Comparison of ENCODE assay signal across 8 mouse cellular contexts in the genomic region with DNA sequence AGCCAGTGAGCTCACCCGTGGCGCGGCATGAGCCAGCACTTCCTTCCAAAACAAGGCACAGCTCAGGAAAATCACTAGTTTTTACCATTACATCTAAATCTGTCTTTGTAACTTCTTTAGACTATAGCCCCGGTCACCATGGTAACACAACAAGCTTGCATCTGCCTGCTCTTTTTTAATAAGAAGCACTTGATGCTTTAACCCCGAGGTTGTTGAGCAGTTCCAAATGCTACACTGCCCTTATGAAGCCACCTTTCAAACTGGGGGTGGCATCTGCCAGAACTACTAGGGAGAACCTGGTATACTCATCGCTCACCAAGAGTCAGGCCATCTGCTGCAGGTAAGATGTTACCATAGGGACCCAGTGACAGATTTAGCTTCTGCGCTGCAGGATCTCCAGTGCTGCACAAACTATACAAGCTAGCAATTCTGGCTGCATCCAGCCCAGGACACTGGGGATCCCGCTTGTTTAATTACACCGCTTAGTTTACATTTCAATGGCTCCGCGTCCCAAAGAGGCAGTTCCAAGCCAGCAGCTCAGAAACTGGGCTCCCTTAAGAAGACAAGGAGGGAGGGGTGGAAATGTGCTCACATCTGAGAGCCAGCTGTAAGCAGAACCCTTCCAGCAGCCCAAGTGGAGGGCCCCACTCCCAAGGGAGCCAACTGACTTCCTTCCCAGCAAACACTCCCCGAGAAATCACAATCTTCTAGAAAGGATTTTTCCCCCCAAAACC.
DNase-seq lines count a peak whose midpoint lies in the region; ATAC-seq and TF ChIP-seq lines count a peak whose summit lies in the region.

No protein-coding gene starts in this region.

- WGBS in intestine, postnatal 0 days: 35% methylated on average over 12 of the region's 12 CpGs
- WGBS in lung, embryonic 16.5 days: 13% methylated on average over 12 of the region's 12 CpGs

- H3K9ac ChIP-seq in intestine, postnatal 0 days (ENCODE audit: low read depth, low read length): no peak overlapping the region
- H3K9ac ChIP-seq in lung, embryonic 16.5 days (ENCODE audit: low read length): peak overlapping the region; percentile 32; the same call in 1 of the 2 replicates

- H3K27ac ChIP-seq in intestine, postnatal 0 days (ENCODE audit: low read depth, low read length): no peak overlapping the region
- H3K27ac ChIP-seq in lung, embryonic 16.5 days (ENCODE audit: low read length): peak overlapping the region; percentile 79

- no peaks in the 10 kb centered on the region for H3K9me3 ChIP-seq in intestine, postnatal 0 days (ENCODE audit: control insufficient read depth)
- no peaks in the 10 kb centered on the region for H3K9me3 ChIP-seq in lung, embryonic 16.5 days (ENCODE audit: control insufficient read depth, low read length)

- TF ChIP-seq CTCF in intestine, postnatal 0 days (IDR thresholded peaks at IDR 0.05; ENCODE audit: low read depth): no peak

- no peaks in the 10 kb centered on the region for H3K4me1 ChIP-seq in intestine, postnatal 0 days (replicated peaks; ENCODE audit: control insufficient read depth, insufficient read depth, low read length)
- peaks cover 8% of the 10 kb centered on the region for H3K4me1 ChIP-seq in lung, embryonic 16.5 days (replicated peaks; ENCODE audit: control insufficient read depth, insufficient read depth, low read length)

- no peak for ATAC-seq in intestine, postnatal 0 days
- peak; percentile 95 for ATAC-seq in lung, embryonic 16.5 days (ENCODE audit: low read depth)
- no peak for ATAC-seq in erythroblast, adult 5-6 weeks (replicated peaks; ENCODE audit: low FRiP score, poor library complexity, severe bottlenecking)

- H3K27me3 ChIP-seq in intestine, postnatal 0 days (replicated peaks; ENCODE audit: control insufficient read depth, insufficient read depth, low read length): no peaks in the 10 kb centered on the region
- H3K27me3 ChIP-seq in lung, embryonic 16.5 days (ENCODE audit: control insufficient read depth, insufficient read depth, low read depth, low read length): no peaks in the 10 kb centered on the region

- H3K36me3 ChIP-seq in intestine, postnatal 0 days (ENCODE audit: control insufficient read depth, insufficient read depth): no peaks in the 10 kb centered on the region
- no peaks in the 10 kb centered on the region for H3K36me3 ChIP-seq in lung, embryonic 16.5 days (ENCODE audit: control insufficient read depth, insufficient read depth, low read length)

- H3K4me2 ChIP-seq in intestine, postnatal 0 days (replicated peaks; ENCODE audit: low read depth): peak overlapping the region; percentile 51
- peak overlapping the region; percentile 53 for H3K4me2 ChIP-seq in lung, embryonic 16.5 days (ENCODE audit: low read depth, low read length)

- H3K4me3 ChIP-seq in intestine, postnatal 0 days (ENCODE audit: low read depth, low read length): peak overlapping the region; percentile 16; the same call in 1 of the 2 replicates
- H3K4me3 ChIP-seq in lung, embryonic 16.5 days (ENCODE audit: low read length): peak overlapping the region; percentile 35

- peak; percentile 32 for DNase-seq in kidney, postnatal 14 days
- DNase-seq in kidney, postnatal 36 days: no peak
- peak; percentile 56 for DNase-seq in embryo, embryonic 9.5 days (ENCODE audit: extremely low spot score)
- DNase-seq in heart, adult 18-20 months: peak; percentile 68 to 80
- DNase-seq in right cerebral cortex, postnatal 36 days (ENCODE audit: low spot score in 2 of 2): peak; percentile 64 to 74

Comparison
In these comparisons a context has a peak if more than half of its experiments do, and no peak if none do; other contexts are left out.
1. DNase-seq: peak in kidney, postnatal 14 days (single experiment), embryo, embryonic 9.5 days (single experiment), heart, adult 18-20 months (2 of 2) and right cerebral cortex, postnatal 36 days (2 of 2); none in kidney, postnatal 36 days (0 of 2).